Mouse (Mus musculus) myocyte (in vitro differentiated cells): ENCODE data around the gene Epb41l3. TPM values are rescaled to one million over a fixed set of nuclear protein-coding genes. Genes with fewer than 3 reads are reported as not detected.

Experiments
- H3K27me3 ChIP-seq: one replicate; pipeline ENCODE4 v1.6.1; 2011; ENCODE audit not compliant: control insufficient read depth, insufficient read depth, insufficient read length
- H3K36me3 ChIP-seq: one replicate; pipeline ENCODE4 v1.6.1; 2011; ENCODE audit not compliant: control insufficient read depth, insufficient read depth
- H3K4me2 ChIP-seq: one replicate; pipeline ENCODE4 v1.6.1; 2011; ENCODE audit warnings: low read depth, control low read depth
- H3K4me3 ChIP-seq: one replicate; pipeline ENCODE4 v1.5.1; 2011; ENCODE audit warnings: mild to moderate bottlenecking, control low read depth, moderate library complexity
- H3K79me2 ChIP-seq: one replicate; pipeline ENCODE4 v1.6.1; 2011; ENCODE audit not compliant: control insufficient read depth, insufficient read depth
- H3ac ChIP-seq: one replicate; pipeline ENCODE4 v1.6.1; 2011; ENCODE audit not compliant: control insufficient read depth, insufficient read length
- CEBPB ChIP-seq: IDR thresholded peaks from 2 replicates; pipeline ENCODE4 v1.6.1; 2011; ENCODE audit warnings: mild to moderate bottlenecking, moderate library complexity; ENCODE audit not compliant: poor library complexity, insufficient read depth, severe bottlenecking
- E2F4 ChIP-seq: IDR thresholded peaks from one replicate; pipeline ENCODE4 v1.6.1; 2011; ENCODE audit warnings: mild to moderate bottlenecking, control low read depth, moderate library complexity; ENCODE audit not compliant: insufficient read depth
- MAX ChIP-seq: IDR thresholded peaks from one replicate; pipeline ENCODE4 v1.6.1; 2011; ENCODE audit warnings: low read depth, mild to moderate bottlenecking, control low read depth
- MYOD1 ChIP-seq, 3 experiments: IDR thresholded peaks; one replicate each; pipeline ENCODE4 v1.6.1; 2011; ENCODE audit warnings: control low read depth in 2 of 3, low read depth in 2 of 3, mild to moderate bottlenecking in 2 of 3, moderate library complexity in 1 of 3; ENCODE audit not compliant: insufficient read length in 2 of 3, control insufficient read depth in 1 of 3
- MYOG ChIP-seq, 3 experiments: IDR thresholded peaks; one replicate each; pipeline ENCODE4 v1.6.1; 2011; ENCODE audit warnings: control low read depth in 2 of 3, low read depth in 2 of 3, mild to moderate bottlenecking in 2 of 3; ENCODE audit not compliant: insufficient read length in 2 of 3, control insufficient read depth in 1 of 3, insufficient read depth in 1 of 3
- POLR2A ChIP-seq: IDR thresholded peaks from one replicate; pipeline ENCODE4 v1.6.1; 2011; ENCODE audit warnings: low read depth, mild to moderate bottlenecking, control low read depth, moderate library complexity; ENCODE audit not compliant: insufficient read length
- POLR2AphosphoS2 ChIP-seq: IDR thresholded peaks from one replicate; pipeline ENCODE4 v1.6.1; 2011; ENCODE audit warnings: low read depth, control low read depth; ENCODE audit not compliant: insufficient read length
- REST ChIP-seq: IDR thresholded peaks from one replicate; pipeline ENCODE4 v1.6.1; 2011; ENCODE audit warnings: mild to moderate bottlenecking, control low read depth, moderate library complexity; ENCODE audit not compliant: insufficient read depth, insufficient read length
- SRF ChIP-seq: IDR thresholded peaks from one replicate; pipeline ENCODE4 v1.6.1; 2011; ENCODE audit warnings: low read depth; ENCODE audit not compliant: control insufficient read depth, insufficient read length
- TCF12 ChIP-seq: IDR thresholded peaks from one replicate; pipeline ENCODE4 v1.6.1; 2011; ENCODE audit warnings: mild to moderate bottlenecking, control low read depth; ENCODE audit not compliant: poor library complexity, insufficient read depth, severe bottlenecking
- TCF3 ChIP-seq: IDR thresholded peaks from one replicate; pipeline ENCODE4 v1.6.1; 2011; ENCODE audit warnings: low read depth, control low read depth; ENCODE audit not compliant: insufficient read length
- USF1 ChIP-seq: IDR thresholded peaks from one replicate; pipeline ENCODE4 v1.6.1; 2011; ENCODE audit warnings: low read depth, mild to moderate bottlenecking, control low read depth, moderate library complexity
- polyA plus RNA-seq: library from polyadenylated mRNA; unstranded; fragments of >200 nt; fragmentation: generic; extraction: Trizol; gene quantifications from one replicate; pipeline ENCODE4 v1.2.1, GENCODE M21; 2012; ENCODE audit warnings: missing spikeins

Epb41l3 gene
- polyA plus RNA-seq, 1 experiment: 19.5 TPM

- Histone ChIP-seq H3ac (no peak overlapping the region), H3K27me3 (no peaks in the 10 kb centered on the region), H3K4me2 (no peak overlapping the region), H3K79me2 (no peaks in the 10 kb centered on the region), H3K4me3 (no peak overlapping the region), H3K36me3 (peaks cover 3% of the 10 kb centered on the region)
- TF ChIP-seq TCF3 (no peak), CEBPB (no peak), MAX (no peak), POLR2A (no peak), TCF12 (no peak), E2F4 (no peak), USF1 (no peak), POLR2AphosphoS2 (no peak), SRF (no peak), REST (no peak), MYOG (IDR thresholded peaks at IDR 0.05; ENCODE audit: control insufficient read depth in 1 of 3, insufficient read depth in 1 of 3, insufficient read length in 2 of 3, low read depth in 2 of 3) (no peak), MYOD1 (IDR thresholded peaks at IDR 0.05; ENCODE audit: control insufficient read depth in 1 of 3, insufficient read length in 2 of 3, low read depth in 2 of 3) (no peak)
Observed at GRCm38 (mm10) chr17:69266936-69267335, 191.5 kb downstream of the Epb41l3 start.

- H3ac ChIP-seq: no peak overlapping the region
- H3K4me2 ChIP-seq: no peak overlapping the region
- H3K36me3 ChIP-seq: peaks cover 3% of the 10 kb centered on the region
- TF ChIP-seq REST (no peak), TCF3 (no peak), USF1 (no peak)
- no peaks in the 10 kb centered on the region for H3K27me3 ChIP-seq
- H3K79me2 ChIP-seq: no peaks in the 10 kb centered on the region
- no peak overlapping the region for H3K4me3 ChIP-seq
Observed at GRCm38 (mm10) chr17:69267526-69267925, 192.0 kb downstream of the Epb41l3 start.

GRCm38 (mm10) chr17:69277362-69277761 lies 201.9 kb downstream of the Epb41l3 start:
- H3K4me3 ChIP-seq: no peak overlapping the region
- no peaks in the 10 kb centered on the region for H3K27me3 ChIP-seq
- TF ChIP-seq TCF12: no peak
- TF ChIP-seq CEBPB: no peak
- no peak for TF ChIP-seq MYOD1 (IDR thresholded peaks at IDR 0.05; ENCODE audit: control insufficient read depth in 1 of 3, insufficient read length in 2 of 3, low read depth in 2 of 3)
- H3ac ChIP-seq: no peak overlapping the region
- H3K4me2 ChIP-seq: no peak overlapping the region
- no peaks in the 10 kb centered on the region for H3K36me3 ChIP-seq
- H3K79me2 ChIP-seq: no peaks in the 10 kb centered on the region

GRCm38 (mm10) chr17:69284511-69284910 lies 209.0 kb downstream of the Epb41l3 start:
- no peaks in the 10 kb centered on the region for H3K27me3 ChIP-seq
- H3K36me3 ChIP-seq: peaks cover 8% of the 10 kb centered on the region
- H3K4me3 ChIP-seq: no peak overlapping the region
- TF ChIP-seq MYOG (IDR thresholded peaks at IDR 0.05; ENCODE audit: control insufficient read depth in 1 of 3, insufficient read depth in 1 of 3, insufficient read length in 2 of 3, low read depth in 2 of 3) (no peak), USF1 (no peak), CEBPB (no peak), TCF12 (no peak), POLR2A (no peak), MAX (no peak), REST (no peak), TCF3 (no peak), E2F4 (no peak), POLR2AphosphoS2 (no peak), SRF (no peak), MYOD1 (IDR thresholded peaks at IDR 0.05; ENCODE audit: control insufficient read depth in 1 of 3, insufficient read length in 2 of 3, low read depth in 2 of 3) (no peak)
- H3K4me2 ChIP-seq: no peak overlapping the region
- H3K79me2 ChIP-seq: no peaks in the 10 kb centered on the region
- H3ac ChIP-seq: no peak overlapping the region

GRCm38 (mm10) chr17:69288130-69288529 lies 212.6 kb downstream of the Epb41l3 start:
- no peak overlapping the region for H3ac ChIP-seq
- TF ChIP-seq MYOG (IDR thresholded peaks at IDR 0.05; ENCODE audit: control insufficient read depth in 1 of 3, insufficient read depth in 1 of 3, insufficient read length in 2 of 3, low read depth in 2 of 3): no peak
- TF ChIP-seq TCF3: no peak
- no peak for TF ChIP-seq MAX
- TF ChIP-seq E2F4: no peak
- no peak for TF ChIP-seq REST
- TF ChIP-seq USF1: no peak
- TF ChIP-seq MYOD1 (IDR thresholded peaks at IDR 0.05; ENCODE audit: control insufficient read depth in 1 of 3, insufficient read length in 2 of 3, low read depth in 2 of 3): no peak
- TF ChIP-seq POLR2AphosphoS2: no peak
- TF ChIP-seq CEBPB: no peak
- no peak for TF ChIP-seq TCF12
- no peak for TF ChIP-seq POLR2A
- no peak for TF ChIP-seq SRF
- H3K36me3 ChIP-seq: peaks cover 8% of the 10 kb centered on the region
- H3K79me2 ChIP-seq: no peaks in the 10 kb centered on the region
- no peak overlapping the region for H3K4me3 ChIP-seq
- H3K27me3 ChIP-seq: no peaks in the 10 kb centered on the region
- H3K4me2 ChIP-seq: no peak overlapping the region
